Mouse (Mus musculus) adrenal gland, postnatal 14 days (tissue): ENCODE results near the gene Aldh1a7. TPM values are rescaled to one million over a fixed set of nuclear protein-coding genes. Genes with fewer than 3 reads are reported as not detected.
A peak's percentile ranks its signal among the peaks of the same experiment; 100 is the strongest.
"Not testable (repeated sequence)": the region's sequence is repeated elsewhere in the genome, so short reads cannot be mapped to it uniquely, and the experiment has no call there.

ENCODE experiments used
- DNase-seq: peaks from one replicate; pipeline ENCODE4 v3.0.0; 2021; ENCODE audit warnings: mixed read lengths
- long read RNA-seq, 2 experiments: library from polyadenylated mRNA; stranded (forward); transcript quantifications; one replicate each; pipeline ENCODE4 v2.0.0; 2021
- total RNA-seq: library from RNA; stranded (reverse); gene quantifications from 2 replicates; pipeline ENCODE4 v1.2.3, GENCODE M21; 2021

Gene Aldh1a7
- 11.4 and 17.3 TPM in 2 replicates for total RNA-seq
- long read RNA-seq, experiment 1, partial matches to known transcripts, result 0 of 2 reads
- long read RNA-seq, experiment 1, other reads (novel, unspliced or antisense), result 0 of 2 reads
- long read RNA-seq, experiment 2, transcript Aldh1a7-201 (13 exons, 2,066 nt), result major isoform, 6 of 9 reads
- long read RNA-seq, experiment 2, partial matches to known transcripts, result 3 of 9 reads
- long read RNA-seq, experiment 2, other reads (novel, unspliced or antisense), result 0 of 9 reads

- peak; percentile 9 for DNase-seq
These were observed at the start of gene Aldh1a7 for GRCm38 (mm10) chr19:20727381-20727780. Aldh1a7 (minus strand) TSS chr19:20727562.

GRCm38 (mm10) chr19:20775681-20776080 is 48.3 kb upstream of the Aldh1a7 start:
- no peak for DNase-seq

GRCm38 (mm10) chr19:20773941-20774340 is 46.6 kb upstream of the Aldh1a7 start:
- no peak for DNase-seq

- peak; percentile 21 for DNase-seq
These were observed 36.9 kb upstream of the Aldh1a7 start for GRCm38 (mm10) chr19:20764214-20764613.

GRCm38 (mm10) chr19:20761675-20762426 is 34.5 kb upstream of the Aldh1a7 start:
- DNase-seq, result no peak

- DNase-seq, result no peak
These were observed 33.8 kb upstream of the Aldh1a7 start for GRCm38 (mm10) chr19:20761119-20761518.

- DNase-seq, result no peak
These were observed 17.3 kb upstream of the Aldh1a7 start for GRCm38 (mm10) chr19:20744630-20745029.

GRCm38 (mm10) chr19:20728278-20728677 is 916 bp upstream of the Aldh1a7 start:
- DNase-seq, result no peak

GRCm38 (mm10) chr19:20722913-20723312 is 4.4 kb downstream of the Aldh1a7 start:
- DNase-seq, result no peak

- no peak for DNase-seq
These were observed 7.1 kb downstream of the Aldh1a7 start for GRCm38 (mm10) chr19:20720298-20720697.

- DNase-seq, result no peak
These were observed 11.7 kb downstream of the Aldh1a7 start for GRCm38 (mm10) chr19:20715617-20716016.

- peak; percentile 9 for DNase-seq
These were observed 12.3 kb downstream of the Aldh1a7 start for GRCm38 (mm10) chr19:20715093-20715492.

GRCm38 (mm10) chr19:20714543-20714942 is 12.8 kb downstream of the Aldh1a7 start:
- no peak for DNase-seq

- DNase-seq, result no peak
These were observed 20.2 kb downstream of the Aldh1a7 start for GRCm38 (mm10) chr19:20707159-20707558.

GRCm38 (mm10) chr19:20706747-20707146 is 20.6 kb downstream of the Aldh1a7 start:
- no peak for DNase-seq

- DNase-seq, result no peak
These were observed 25.3 kb downstream of the Aldh1a7 start for GRCm38 (mm10) chr19:20702074-20702473.

- DNase-seq, result no peak
These were observed 49.5 kb downstream of the Aldh1a7 start for GRCm38 (mm10) chr19:20677697-20678355.

- peak; percentile 17 for DNase-seq
These were observed 73.1 kb downstream of the Aldh1a7 start for GRCm38 (mm10) chr19:20654141-20654873.

GRCm38 (mm10) chr19:20653082-20653676 is 74.2 kb downstream of the Aldh1a7 start:
- DNase-seq, result no peak

- DNase-seq, result no peak
These were observed 77.4 kb downstream of the Aldh1a7 start for GRCm38 (mm10) chr19:20650008-20650407.

- DNase-seq, result not testable (repeated sequence)
These were observed 79.9 kb downstream of the Aldh1a7 start for GRCm38 (mm10) chr19:20647496-20647895.

GRCm38 (mm10) chr19:20644346-20644745 is 83.0 kb downstream of the Aldh1a7 start:
- no peak for DNase-seq
